Mouse (Mus musculus) cerebellum, adult 9-11 months (tissue): ENCODE results near the gene Cdk18.

Source experiments
- DNase-seq: peaks from one replicate; pipeline ENCODE4 v3.0.0; 2022

The Cdk18 gene

DNA sequence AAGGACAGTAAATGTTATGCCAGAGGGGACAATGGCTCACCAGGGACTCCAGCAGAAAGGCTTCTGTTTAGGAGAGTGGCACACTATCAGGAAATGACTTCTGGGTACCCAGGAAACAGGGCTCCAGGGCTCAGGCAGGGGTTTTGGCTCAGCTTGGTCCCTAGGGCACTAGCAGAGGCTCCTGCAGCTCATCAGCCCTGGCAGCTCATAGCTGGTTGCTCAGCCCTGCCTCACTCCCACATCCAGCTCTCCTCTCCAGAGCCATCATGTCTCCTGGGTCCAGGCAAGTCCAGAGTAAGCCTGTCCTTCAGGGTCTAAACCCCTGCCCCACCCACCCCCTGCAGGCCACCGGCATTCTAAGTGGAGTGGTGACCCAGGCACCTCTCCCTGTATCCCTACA lies 28.1 kb downstream of the Cdk18 start:
- DNase-seq: no peak

GRCm38 (mm10) chr1:132109368-132109767 lies 30.1 kb downstream of the Cdk18 start:
- DNase-seq: no peak

DNA sequence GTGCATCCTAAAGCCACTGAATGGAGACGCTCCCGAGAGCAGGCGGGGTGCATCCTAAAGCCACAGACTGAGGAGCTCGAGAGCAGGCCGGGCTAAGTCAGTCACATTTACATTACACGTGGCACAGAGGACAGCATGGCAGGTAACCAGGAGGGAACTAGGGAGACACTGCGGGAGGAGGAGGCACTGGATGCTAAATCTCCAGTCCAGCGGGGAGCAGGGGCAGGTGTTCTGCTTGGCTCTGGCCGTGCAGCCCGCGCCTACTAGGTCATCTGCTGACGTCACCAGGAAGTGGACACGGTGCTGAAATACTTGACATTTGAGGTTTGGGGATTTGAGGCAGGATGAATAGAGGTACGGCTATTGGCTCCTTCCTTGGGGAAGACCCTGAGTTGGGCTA lies 35.1 kb downstream of the Cdk18 start:
- peak; percentile 52 for DNase-seq

DNA sequence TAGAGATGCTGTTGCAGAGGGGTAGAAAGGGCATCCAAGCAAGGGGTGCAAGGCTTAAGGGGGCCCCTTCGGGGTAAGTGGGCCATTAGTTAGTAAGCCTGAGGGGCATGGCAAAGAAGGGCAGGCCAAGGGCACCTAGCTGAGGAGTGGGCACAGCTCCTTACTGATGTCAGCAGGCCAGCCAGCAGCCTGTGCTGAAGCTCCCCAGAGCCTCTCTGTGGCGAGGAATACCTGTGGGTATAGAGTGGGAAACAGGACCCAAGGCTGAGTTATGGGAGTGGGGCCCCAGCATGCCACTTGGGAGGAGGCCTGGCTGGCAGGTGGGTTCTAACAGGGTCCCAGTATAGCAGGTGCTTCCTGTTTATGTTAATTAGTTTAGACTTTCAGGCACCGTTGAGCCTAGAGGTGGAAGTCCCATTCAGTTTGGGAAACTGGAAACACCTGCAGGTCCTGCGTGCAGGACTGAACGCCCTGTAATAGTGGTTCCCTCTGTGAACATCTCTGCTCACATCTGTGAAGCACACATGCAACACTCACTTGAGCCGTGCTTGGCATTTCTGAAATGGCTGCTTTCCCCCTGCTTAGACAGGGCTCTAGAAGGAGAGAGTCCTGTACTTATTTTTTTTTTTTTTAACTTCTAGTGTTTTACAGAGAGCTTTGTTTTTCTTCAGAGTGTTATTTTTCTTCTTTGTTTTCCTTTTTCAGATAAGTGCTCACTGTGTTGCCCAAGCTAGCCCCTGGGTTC lies 37.4 kb downstream of the Cdk18 start:
- no peak for DNase-seq

GRCm38 (mm10) chr1:132099775-132100174 lies 39.7 kb downstream of the Cdk18 start:
- DNase-seq: no peak

GRCm38 (mm10) chr1:132099016-132099415 lies 40.5 kb downstream of the Cdk18 start:
- no peak for DNase-seq

DNA sequence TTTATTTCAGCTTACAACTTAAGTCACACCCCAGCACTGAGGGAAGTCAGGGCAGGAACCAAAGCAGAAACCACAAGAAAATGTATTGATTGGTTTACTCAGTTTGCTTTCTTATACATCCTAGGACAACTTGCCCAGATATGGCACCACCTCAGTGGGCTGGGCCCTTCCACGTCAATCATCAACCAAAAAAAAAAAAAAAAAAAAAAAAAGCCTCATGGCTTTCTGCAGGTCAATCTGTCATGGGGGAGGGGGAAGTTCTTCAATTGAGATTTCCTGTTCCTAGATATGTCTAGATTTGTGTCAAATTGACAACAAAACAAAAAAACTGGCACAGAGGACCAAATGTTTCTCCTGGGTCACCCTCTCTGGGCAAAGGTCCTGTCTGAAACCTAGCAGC lies 41.4 kb downstream of the Cdk18 start:
- DNase-seq: no peak

- peak; percentile 95 for DNase-seq
Measured at GRCm38 (mm10) chr1:132095356-132096004, 44.0 kb downstream of the Cdk18 start.

- no peak for DNase-seq
Measured at GRCm38 (mm10) chr1:132093269-132093668, 46.2 kb downstream of the Cdk18 start.

DNA sequence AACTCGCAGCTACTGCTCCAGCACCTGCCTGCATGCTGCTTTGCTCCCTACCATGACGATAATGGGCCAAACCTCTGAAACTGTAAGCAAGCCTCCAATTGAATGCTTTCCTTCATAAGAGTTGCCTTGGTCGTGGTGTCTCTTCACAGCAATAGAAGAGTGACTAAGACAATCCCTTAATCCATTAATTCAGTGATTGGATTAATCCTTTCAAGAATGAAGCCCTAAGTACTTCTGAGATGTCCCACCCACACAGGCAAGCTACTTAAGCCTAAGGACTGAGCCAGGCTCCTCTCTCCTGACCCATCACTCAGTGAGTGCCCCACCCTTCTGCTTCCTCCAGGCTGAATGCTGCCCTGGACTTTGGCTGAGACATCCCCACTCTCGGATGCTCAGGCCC lies 49.2 kb downstream of the Cdk18 start:
- no peak for DNase-seq

DNA sequence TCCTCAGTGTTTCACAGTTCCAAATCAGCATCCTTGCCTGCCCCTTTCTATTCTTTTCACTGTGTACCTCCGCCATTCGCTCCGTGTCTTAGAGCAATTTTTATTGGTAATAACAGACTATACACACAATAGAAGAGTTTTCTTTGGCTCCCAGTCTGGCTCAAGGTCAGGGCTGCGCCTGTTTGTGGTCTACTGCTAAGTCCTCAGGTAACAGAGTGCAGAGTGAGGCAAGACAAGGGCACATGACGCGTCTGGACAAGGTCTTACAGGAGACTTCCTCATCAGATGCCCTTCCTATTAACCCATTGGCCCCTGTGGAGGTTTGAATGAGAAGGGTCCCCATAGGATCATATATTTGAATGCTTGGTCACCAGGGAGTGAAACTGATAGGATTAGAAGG lies 49.7 kb downstream of the Cdk18 start:
- DNase-seq: no peak

DNA sequence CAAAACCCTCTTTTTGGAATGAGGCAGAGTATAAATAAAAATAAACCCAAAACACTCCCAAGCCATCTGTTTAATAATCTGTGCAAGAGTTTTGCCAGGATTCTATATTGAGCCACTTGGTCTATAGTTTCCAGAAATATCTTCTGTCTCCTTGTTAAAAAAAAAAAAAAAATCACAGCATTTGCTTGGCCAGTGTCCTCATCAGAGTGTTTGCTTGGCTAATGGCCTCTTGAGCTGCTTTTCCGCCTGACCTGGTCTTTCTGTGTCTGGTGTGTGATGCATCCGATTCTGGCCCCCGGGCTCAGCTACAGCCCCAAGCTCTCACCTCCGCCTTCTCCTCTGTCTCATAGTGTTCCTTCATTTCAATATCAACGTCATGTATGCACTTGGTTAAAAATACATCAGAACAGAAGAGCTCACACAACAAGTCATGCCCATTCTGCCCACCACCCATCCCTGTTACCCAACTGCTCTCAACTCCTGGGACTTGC lies 51.3 kb downstream of the Cdk18 start:
- DNase-seq: peak; percentile 86

DNA sequence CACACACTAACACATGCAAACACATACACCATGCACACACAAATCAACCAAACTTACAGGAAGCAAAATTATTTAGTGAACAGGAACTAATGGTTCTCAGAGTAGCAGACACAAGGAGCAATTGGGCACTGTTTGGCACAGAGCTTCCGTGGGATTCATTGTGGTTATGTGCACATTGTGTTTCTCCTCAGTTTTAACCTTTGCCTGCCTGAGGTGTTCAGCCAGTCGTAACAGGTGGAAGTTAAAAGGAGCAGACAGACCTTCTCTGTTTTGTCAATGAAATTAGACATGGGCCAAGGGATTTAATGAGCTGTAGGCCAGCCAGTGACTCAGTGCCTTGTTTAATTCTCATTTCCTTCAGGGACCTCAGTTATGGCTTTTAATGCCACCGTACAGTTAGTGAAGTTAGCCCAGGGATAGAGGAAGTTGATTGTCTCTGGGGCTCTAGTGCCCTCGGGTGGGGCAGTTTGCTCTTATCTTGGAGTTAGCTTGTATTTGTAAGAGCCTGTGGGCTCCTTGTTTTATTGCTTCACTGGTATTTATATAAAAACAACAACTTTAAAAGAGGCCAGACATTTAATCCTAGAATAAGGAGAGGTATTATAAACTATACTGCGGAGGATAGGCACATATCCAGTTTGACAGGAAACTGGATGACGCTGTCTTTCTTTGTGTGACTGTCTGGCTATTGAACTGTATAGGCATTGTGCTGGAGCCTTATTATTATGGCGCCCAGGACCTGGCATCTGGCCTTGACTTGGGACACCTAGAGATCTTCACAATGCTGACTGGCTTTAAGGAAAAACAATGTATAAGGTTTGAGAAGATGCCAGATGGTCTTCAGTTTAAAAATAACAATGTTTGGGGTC lies 54.1 kb downstream of the Cdk18 start:
- no peak for DNase-seq

- no peak for DNase-seq
Measured at GRCm38 (mm10) chr1:132078413-132078812, 61.1 kb downstream of the Cdk18 start.

DNA sequence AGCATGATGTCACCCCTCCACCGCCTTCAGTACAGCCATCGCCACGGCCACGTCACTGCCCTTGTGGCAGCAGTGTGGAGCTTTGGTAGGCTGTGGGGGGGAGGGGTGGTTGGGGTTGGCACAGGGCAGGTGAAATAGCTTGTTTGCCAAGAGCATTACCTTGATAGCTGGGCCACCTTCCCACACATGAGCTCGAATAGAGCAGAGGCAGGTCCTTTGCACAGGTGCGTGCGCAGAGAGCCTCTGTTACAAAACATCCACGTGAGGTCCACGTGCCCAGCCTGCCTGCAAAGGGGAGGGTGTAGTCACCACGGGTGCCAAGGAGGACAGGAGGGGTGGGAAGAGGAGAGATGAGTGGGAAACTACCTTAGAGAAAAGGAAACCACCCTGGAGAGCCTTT lies 63.9 kb downstream of the Cdk18 start:
- no peak for DNase-seq

GRCm38 (mm10) chr1:132070659-132071058 lies 68.8 kb downstream of the Cdk18 start:
- DNase-seq: no peak

DNA sequence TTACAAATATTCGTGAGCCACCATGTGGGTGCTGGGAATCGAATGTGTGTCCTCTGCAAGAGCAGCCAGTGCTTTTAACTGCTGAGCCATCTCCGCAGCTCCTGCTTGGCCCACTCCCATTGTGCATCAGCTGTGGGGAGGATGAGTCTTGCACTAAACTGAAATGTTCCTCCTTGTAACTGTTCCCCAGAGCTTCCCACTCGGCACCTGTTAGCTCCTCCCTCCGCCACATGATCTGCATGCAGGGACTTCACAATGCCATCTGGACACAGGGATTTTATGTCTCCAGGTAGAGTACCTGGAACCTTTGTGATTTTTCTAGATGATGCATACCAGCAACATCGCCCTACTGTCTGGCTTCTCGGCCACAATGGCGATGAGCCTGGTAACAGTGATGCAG lies 70.0 kb downstream of the Cdk18 start:
- no peak for DNase-seq

GRCm38 (mm10) chr1:132067261-132068255 lies 71.9 kb downstream of the Cdk18 start, which contains the start of gene Mfsd4a:
Gene Mfsd4a, minus strand, starts transcription at chr1:132068062.
- peak; percentile 82 for DNase-seq

DNA sequence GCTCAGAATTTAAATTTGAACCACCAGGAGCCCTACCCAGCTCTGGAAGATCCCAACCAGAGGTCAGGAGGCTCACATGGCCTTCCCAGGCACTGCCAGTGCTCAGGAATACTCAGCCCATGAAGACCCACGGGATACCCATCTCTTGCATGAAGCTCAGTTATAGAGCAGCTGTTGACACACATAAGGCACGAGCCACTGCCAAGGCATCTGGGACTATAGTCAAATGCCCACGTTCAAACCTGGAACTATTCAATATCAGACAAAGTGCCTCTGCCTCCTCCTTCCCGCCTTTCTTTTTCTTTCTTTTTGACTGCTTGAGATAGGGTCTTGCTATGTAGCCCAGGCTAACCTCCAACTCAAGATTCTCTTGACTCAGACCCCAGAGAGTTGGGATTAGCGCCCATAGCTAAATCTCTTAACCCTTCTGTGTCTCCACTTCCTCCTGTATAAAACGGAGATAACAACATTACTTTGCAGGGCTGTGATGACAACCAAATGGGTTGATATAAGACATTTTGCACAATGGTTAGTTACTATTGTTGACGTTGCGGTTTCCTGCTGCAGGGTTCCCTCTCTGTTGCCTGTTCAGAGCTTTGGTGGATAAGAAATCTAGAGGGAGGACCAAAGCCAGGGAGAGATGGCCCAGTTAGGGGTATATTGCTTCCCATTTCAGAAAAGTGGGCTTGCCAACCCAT lies 73.9 kb downstream of the Cdk18 start:
- no peak for DNase-seq

DNA sequence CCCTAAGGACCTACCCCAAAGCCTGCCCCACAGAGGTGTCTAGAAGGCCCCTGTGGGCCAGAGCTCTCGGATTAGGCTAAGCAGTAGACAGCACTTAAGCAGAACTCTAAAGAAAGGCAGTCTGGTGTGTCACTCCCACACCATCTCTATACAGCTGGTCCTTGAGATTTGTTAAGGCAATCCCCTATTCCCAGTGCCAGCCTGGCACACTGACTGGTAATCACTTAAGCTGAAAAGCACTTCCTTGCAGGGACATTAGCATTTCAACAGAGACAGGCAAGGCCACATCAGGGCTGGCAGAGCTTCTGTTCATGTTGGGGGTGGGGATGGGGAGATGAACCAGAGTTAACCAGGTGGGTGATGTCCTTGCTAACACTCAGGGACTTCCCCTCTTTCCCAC lies 74.5 kb downstream of the Cdk18 start:
- no peak for DNase-seq

GRCm38 (mm10) chr1:132063096-132063495 lies 76.4 kb downstream of the Cdk18 start:
- no peak for DNase-seq
